Mouse (Mus musculus) heart, adult 2 months (tissue): ENCODE measurements at regions not wholly inside any gene's neighbourhood (a gene's known extent, or its start where the extent isn't known, plus 50 kb on each side); places are given as distances from the start of the nearest gene placed in this dataset.

Experiments used
- CTCF ChIP-seq: fragments of 200-600 bp; IDR thresholded peaks from 2 replicates; pipeline ENCODE4 v1.8.1; 2022; ENCODE audit warnings: antibody characterized with exemption, mild to moderate bottlenecking, moderate library complexity
- EP300 ChIP-seq: fragments of 200-500 bp; IDR thresholded peaks from 2 replicates; pipeline ENCODE4 v1.6.1; 2011; ENCODE audit warnings: low read depth, low read length, control low read depth; ENCODE audit not compliant: insufficient read depth
- POLR2A ChIP-seq: fragments of 200-500 bp; IDR thresholded peaks from 2 replicates; pipeline ENCODE4 v1.6.1; 2011; ENCODE audit warnings: mild to moderate bottlenecking, low read depth, low read length, control low read depth; ENCODE audit not compliant: insufficient read depth

GRCm38 (mm10) chr8:11091675-11092345, 83.6 kb upstream of the Irs2 start:
- TF ChIP-seq EP300 (no peak), CTCF (no peak), POLR2A (no peak)
